Mouse (Mus musculus) lung, embryonic 14.5 days (tissue): ENCODE results near the gene Ddx17. TPM values are rescaled to one million over a fixed set of nuclear protein-coding genes. Genes with fewer than 3 reads are reported as not detected.

Source experiments
- ATAC-seq: fragments of 200-750 bp; cut with Nextera tagmentation; 2 replicates; pipeline ENCODE4 v1.8.0; 2017; ENCODE audit warnings: mild to moderate bottlenecking, moderate TSS enrichment, moderate library complexity; ENCODE audit not compliant: insufficient read depth
- DNase-seq: peaks from one replicate; pipeline ENCODE4 v3.0.0-alpha.2; 2015
- H3K27ac ChIP-seq: fragments of 300-500 bp; sonication (generic); 2 replicates; pipeline ENCODE4 v1.5.1; 2014; ENCODE audit warnings: low read depth, mild to moderate bottlenecking, moderate library complexity
- H3K27me3 ChIP-seq: fragments of 300-500 bp; sonication (generic); 2 replicates; pipeline ENCODE4 v1.6.1; 2014; ENCODE audit warnings: low read length, control low read depth; ENCODE audit not compliant: insufficient read depth
- H3K36me3 ChIP-seq: fragments of 300-500 bp; sonication (generic); 2 replicates; pipeline ENCODE4 v1.6.1; 2014; ENCODE audit warnings: control low read depth; ENCODE audit not compliant: insufficient read depth
- H3K4me1 ChIP-seq: fragments of 300-500 bp; sonication (generic); 2 replicates; pipeline ENCODE4 v1.6.1; 2014; ENCODE audit warnings: antibody characterized with exemption, control low read depth; ENCODE audit not compliant: insufficient read depth
- H3K4me2 ChIP-seq: fragments of 300-500 bp; sonication (generic); 2 replicates; pipeline ENCODE4 v1.6.1; 2014; ENCODE audit warnings: mild to moderate bottlenecking
- H3K4me3 ChIP-seq: fragments of 300-500 bp; sonication (generic); 2 replicates; pipeline ENCODE4 v1.5.1; 2014; ENCODE audit warnings: low read depth, low read length
- H3K9ac ChIP-seq: fragments of 300-500 bp; sonication (generic); 2 replicates; pipeline ENCODE4 v1.6.1; 2014
- H3K9me3 ChIP-seq: fragments of 300-500 bp; sonication (generic); 2 replicates; pipeline ENCODE4 v1.6.1; 2016; ENCODE audit warnings: low read depth, low read length, control low read depth
- CTCF ChIP-seq: IDR thresholded peaks from 2 replicates; pipeline ENCODE4 v1.5.1; 2016; ENCODE audit warnings: antibody characterized with exemption, low read depth
- WGBS: fragments of 180-500 bp; shearing (Covaris S2); extraction: QIAGEN DNeasy Blood & Tissue Kit; methylation state at CpG from one replicate; pipeline ENCODE4 v1.1.7; 2014; 5-methylcytosine and 5-hydroxymethylcytosine counted together
- polyA plus RNA-seq: library from polyadenylated mRNA; unstranded; fragments of >200 nt; fragmentation: Nextera tagmentation; extraction: Ambion mirVana; gene quantifications from 2 replicates; pipeline ENCODE4 v1.2.1, GENCODE M21; 2014

Gene Ddx17
- polyA plus RNA-seq, 1 experiment from 2014 or later = 83.8 TPM

DNA sequence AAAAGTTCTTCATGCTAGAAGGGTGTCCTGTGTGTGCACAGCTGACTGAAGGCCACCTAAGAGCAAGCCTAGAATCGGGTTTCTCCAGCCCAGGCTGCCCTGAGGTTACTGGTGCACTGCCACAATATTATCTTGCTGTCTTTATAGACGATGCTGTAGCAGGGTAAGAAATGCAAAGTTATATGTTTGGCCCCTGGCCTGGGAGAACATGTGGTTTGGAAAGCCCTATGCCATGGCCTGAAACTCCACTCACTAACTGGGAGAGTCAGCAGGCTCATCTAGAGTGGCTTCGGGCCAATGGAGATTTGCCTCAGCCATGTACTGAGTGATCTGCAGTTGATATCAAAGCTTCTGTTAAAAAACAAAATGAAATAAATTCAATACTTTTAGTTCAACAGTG, 12.7 kb downstream of the Ddx17 start:
- Histone ChIP-seq H3K4me2 (no peak overlapping the region), H3K4me1 (no peaks in the 10 kb centered on the region), H3K9ac (no peak overlapping the region), H3K9me3 (no peaks in the 10 kb centered on the region), H3K27ac (no peak overlapping the region), H3K27me3 (no peaks in the 10 kb centered on the region), H3K4me3 (no peak overlapping the region), H3K36me3 (peaks cover 100% of the 10 kb centered on the region)
- DNase-seq = no peak
- 79% methylated on average over 3 of the region's 3 CpGs for WGBS
- no peak for ATAC-seq
- no peak for TF ChIP-seq CTCF

DNA sequence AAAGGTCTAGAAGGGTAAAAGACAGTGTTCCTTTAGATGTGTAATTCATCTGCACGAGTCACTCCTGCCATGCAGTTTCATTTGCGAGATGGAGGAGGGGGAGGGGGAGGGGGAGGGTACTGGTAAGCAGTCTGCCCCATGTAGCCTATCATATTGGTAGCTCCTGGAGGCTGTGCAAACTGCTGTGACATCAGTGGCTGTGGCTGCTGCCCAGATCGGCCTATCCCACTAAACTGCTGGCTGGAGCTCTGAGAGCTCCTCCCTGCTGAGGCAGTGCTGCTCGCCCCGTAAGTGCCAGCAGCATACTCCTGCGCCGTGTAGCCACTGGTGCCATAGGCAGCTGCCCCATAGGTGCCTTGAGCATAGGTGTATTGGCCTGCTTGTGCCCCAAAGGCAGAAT, 16.6 kb downstream of the Ddx17 start:
- DNase-seq (no peak), ATAC-seq (peak; percentile 10; the same call in 1 of the 2 replicates)

DNA sequence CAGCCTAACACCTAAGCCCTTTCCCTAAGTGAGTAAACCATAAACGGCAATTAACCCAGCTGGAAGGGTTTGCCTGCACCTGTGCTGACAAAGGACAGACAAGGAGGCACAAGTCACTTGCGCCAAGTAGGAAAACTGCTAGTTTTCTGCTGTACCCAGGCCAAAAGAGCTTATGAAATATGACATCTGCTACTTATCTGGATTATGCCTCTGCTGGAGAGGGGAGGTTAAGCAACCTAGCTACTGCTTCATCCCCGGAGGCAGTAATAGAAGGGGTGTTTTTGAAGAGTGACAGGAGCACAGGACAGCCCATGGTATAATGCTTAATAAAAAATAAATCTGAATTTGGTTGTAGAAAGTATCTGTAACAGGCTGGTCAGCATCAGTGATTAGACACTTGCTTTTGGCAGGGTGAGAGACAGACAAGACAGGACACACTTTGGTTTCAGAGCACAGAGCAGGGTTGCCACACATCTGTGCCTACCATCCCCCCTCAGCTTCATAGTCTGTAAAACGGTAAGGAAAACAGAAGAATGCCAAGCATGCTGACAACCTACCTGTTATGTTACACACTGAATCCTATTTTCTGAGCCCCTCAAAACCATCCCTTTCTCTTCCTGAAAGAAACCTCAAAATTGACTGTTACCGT, 18.4 kb downstream of the Ddx17 start:
- no peak overlapping the region for H3K4me3 ChIP-seq
- H3K27ac ChIP-seq = no peak overlapping the region
- H3K4me1 ChIP-seq = no peaks in the 10 kb centered on the region
- WGBS = 57% methylated on average over 5 of the region's 5 CpGs
- H3K9me3 ChIP-seq = no peaks in the 10 kb centered on the region
- no peak; the same call in 1 of the 2 replicates for TF ChIP-seq CTCF
- DNase-seq (peak; percentile 41), ATAC-seq (no peak)
- H3K4me2 ChIP-seq = no peak overlapping the region
- peaks cover 92% of the 10 kb centered on the region for H3K36me3 ChIP-seq
- no peak overlapping the region for H3K9ac ChIP-seq
- H3K27me3 ChIP-seq = no peaks in the 10 kb centered on the region

More for the DNA sequence above, 16.6 kb downstream of the Ddx17 start:
- 78% methylated on average over 7 of the region's 7 CpGs for WGBS
- peaks cover 96% of the 10 kb centered on the region for H3K36me3 ChIP-seq
- H3K9ac ChIP-seq = no peak overlapping the region
- no peak overlapping the region for H3K4me2 ChIP-seq
- H3K4me1 ChIP-seq = no peaks in the 10 kb centered on the region
- H3K9me3 ChIP-seq = no peaks in the 10 kb centered on the region
- TF ChIP-seq CTCF = no peak
- H3K27me3 ChIP-seq = no peaks in the 10 kb centered on the region
- no peak overlapping the region for H3K4me3 ChIP-seq
- H3K27ac ChIP-seq = no peak overlapping the region

DNA sequence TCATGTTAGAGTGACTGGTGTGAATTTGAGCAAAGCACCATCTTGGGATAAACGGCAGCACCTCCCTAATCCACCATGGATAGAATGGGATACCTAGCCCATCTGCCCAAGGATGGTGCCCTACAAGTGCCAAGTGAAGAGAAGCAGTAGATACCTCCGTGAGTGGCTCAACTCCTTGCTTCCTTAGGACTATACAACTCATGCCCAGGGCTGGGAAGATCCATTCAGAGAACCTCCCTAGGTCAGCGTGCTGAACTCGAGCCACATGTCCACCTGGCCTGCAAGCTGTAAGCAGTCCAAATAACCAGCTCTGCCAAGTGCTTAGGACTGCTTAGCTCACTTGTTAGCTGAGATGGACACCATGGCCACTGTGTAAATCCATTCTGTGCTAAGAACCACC, 19.3 kb downstream of the Ddx17 start:
- Histone ChIP-seq H3K4me2 (no peak overlapping the region), H3K4me1 (no peaks in the 10 kb centered on the region), H3K27ac (no peak overlapping the region), H3K4me3 (no peak overlapping the region), H3K9ac (no peak overlapping the region), H3K27me3 (no peaks in the 10 kb centered on the region), H3K36me3 (peaks cover 91% of the 10 kb centered on the region), H3K9me3 (no peaks in the 10 kb centered on the region)
- WGBS = 70% methylated on average over 4 of the region's 4 CpGs
- TF ChIP-seq CTCF = no peak
- DNase-seq (no peak), ATAC-seq (no peak)

DNA sequence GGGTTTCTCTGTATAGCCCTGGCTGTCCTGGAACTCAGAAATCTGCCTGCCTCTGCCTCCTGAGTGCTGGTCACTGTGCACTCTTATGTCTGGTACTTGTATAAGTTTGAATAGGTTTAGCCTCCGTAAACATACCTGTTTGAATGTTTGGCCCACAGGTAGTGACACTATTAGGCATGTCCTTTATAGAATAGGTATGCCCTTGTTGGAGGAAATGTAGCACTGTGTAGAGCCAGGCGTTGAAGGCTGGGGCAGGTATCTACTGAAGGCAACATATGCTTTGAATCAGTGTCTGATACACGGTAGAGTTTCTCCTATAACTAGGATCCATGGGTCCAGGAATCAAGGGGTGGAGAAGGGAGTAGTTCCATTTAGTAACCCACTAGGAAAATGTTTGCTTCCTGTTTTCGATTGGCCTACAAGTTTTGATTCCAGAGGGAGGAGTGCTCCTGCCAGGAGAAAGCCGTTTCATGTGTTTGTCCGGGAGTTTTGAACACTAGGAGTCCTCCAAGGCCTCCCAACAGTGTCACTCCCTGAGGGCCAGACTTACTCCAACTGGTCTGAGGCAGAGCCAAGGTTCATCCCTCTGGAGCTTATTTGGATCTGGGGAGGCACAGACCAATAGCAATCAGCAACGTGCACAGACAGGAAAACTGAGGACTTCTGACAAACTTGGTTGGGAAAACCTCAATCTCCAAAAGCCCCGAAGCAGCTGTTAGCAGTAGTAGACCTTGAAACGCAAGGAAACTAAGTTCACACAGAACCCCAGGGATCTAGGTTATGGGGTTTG, 20.4 kb downstream of the Ddx17 start:
- no peak for TF ChIP-seq CTCF
- H3K36me3 ChIP-seq = peaks cover 82% of the 10 kb centered on the region
- no peaks in the 10 kb centered on the region for H3K4me1 ChIP-seq
- DNase-seq = peak; percentile 37
- ATAC-seq = no peak
- no peak overlapping the region for H3K4me3 ChIP-seq
- H3K27ac ChIP-seq = no peak overlapping the region
- H3K27me3 ChIP-seq = no peaks in the 10 kb centered on the region
- H3K4me2 ChIP-seq = no peak overlapping the region
- H3K9me3 ChIP-seq = no peaks in the 10 kb centered on the region
- 65% methylated on average over 9 of the region's 9 CpGs for WGBS
- no peak overlapping the region for H3K9ac ChIP-seq

DNA sequence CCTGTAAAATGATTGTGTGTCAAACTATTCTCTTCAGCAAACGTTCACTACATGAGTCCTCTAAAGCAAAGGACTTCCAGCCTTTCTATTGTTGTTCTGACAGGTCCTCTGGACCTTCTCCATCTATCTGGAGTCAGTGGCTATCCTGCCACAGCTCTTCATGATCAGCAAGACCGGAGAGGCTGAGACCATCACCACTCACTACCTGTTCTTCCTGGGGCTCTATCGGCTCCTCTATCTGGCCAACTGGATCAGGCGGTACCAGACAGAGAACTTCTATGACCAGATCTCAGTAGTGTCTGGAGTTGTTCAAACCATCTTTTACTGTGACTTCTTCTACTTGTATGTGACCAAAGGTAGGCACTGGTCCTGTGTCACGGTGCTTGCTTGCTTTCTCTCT, 21.0 kb downstream of the Ddx17 start:
- Histone ChIP-seq H3K27ac (no peak overlapping the region), H3K27me3 (no peaks in the 10 kb centered on the region), H3K9me3 (no peaks in the 10 kb centered on the region), H3K4me1 (no peaks in the 10 kb centered on the region), H3K4me3 (no peak overlapping the region), H3K9ac (no peak overlapping the region), H3K4me2 (no peak overlapping the region), H3K36me3 (peaks cover 76% of the 10 kb centered on the region)
- no peak for ATAC-seq
- TF ChIP-seq CTCF = no peak
- WGBS = 80% methylated on average over 5 of the region's 5 CpGs
- no peak for DNase-seq

DNA sequence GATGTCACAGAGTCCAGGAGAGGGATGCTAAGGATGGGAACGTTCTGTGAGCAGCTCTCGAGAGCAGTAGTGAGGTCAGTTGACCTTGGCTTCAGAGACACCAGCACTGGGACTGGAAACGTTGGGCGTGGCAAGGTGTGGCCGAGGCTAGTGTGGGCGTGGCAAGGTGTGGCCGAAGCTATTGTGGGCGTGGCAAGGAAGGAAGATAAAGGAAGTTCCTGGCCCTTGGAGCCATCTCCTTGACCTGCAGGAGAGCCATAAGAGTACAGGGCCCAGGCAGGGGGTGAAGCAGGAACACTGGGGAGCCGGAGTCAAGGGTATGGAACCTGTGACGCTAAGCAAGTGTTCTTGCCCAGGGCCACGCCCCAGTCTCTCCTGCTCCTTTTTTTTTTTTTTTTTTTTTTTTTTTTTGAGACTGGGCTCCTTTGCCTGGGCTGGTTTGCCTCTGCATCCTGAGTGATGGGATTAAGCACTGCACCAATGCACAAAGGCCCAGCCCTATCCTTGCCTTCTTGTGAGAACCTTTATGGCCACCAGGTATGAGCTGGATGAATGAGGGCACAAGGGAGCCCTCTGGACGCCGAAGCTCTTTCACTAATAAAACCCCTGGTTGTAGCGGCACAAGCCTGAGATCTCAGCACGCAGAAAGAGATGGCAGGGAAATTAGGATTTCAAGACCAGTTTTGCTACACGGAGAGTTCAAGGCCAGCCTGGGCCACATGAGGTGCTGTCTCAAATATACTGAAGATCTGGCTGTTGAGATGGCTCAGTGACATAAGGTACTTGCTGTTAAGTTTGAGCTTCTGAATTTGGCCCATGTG, 26.9 kb downstream of the Ddx17 start:
- WGBS = 51% methylated on average over 16 of the region's 16 CpGs
- Histone ChIP-seq H3K9me3 (no peaks in the 10 kb centered on the region), H3K36me3 (peaks cover 21% of the 10 kb centered on the region), H3K27me3 (peaks cover 14% of the 10 kb centered on the region), H3K27ac (no peak overlapping the region), H3K9ac (no peak overlapping the region), H3K4me3 (no peak overlapping the region), H3K4me2 (no peak overlapping the region), H3K4me1 (0 out of 2 replicates have a peak, but pooled peaks cover 10% of the 10 kb centered on the region)
- ATAC-seq (no peak), DNase-seq (no peak)
- TF ChIP-seq CTCF = no peak
